Mouse (Mus musculus): ENCODE results near the gene E030025P04Rik.

Gene E030025P04Rik

GRCm38 (mm10) chr11:109144236-109144635 is at the start of gene E030025P04Rik:
Gene E030025P04Rik (minus strand): TSS chr11:109144369.
- no peak for DNase-seq (ENCODE audit: low spot score)

GRCm38 (mm10) chr11:109192673-109193557 is 48.7 kb upstream of the E030025P04Rik start:
- DNase-seq (ENCODE audit: low spot score), result peak; percentile 39

- no peak for DNase-seq (ENCODE audit: low spot score)
Observed at GRCm38 (mm10) chr11:109188235-109188634, 44.1 kb upstream of the E030025P04Rik start.

GRCm38 (mm10) chr11:109187631-109188184 is 43.5 kb upstream of the E030025P04Rik start:
- DNase-seq (ENCODE audit: low spot score), result no peak

GRCm38 (mm10) chr11:109181118-109181517 is 36.9 kb upstream of the E030025P04Rik start:
- no peak for DNase-seq (ENCODE audit: low spot score)

GRCm38 (mm10) chr11:109180290-109180689 is 36.1 kb upstream of the E030025P04Rik start:
- DNase-seq (ENCODE audit: low spot score), result no peak

GRCm38 (mm10) chr11:109178788-109179518 is 34.8 kb upstream of the E030025P04Rik start:
- peak; percentile 37 for DNase-seq (ENCODE audit: low spot score)

- DNase-seq (ENCODE audit: low spot score), result no peak
Observed at GRCm38 (mm10) chr11:109175376-109175969, 31.3 kb upstream of the E030025P04Rik start.

- no peak for DNase-seq (ENCODE audit: low spot score)
Observed at GRCm38 (mm10) chr11:109172224-109172623, 28.1 kb upstream of the E030025P04Rik start.

- DNase-seq (ENCODE audit: low spot score), result no peak
Observed at GRCm38 (mm10) chr11:109170771-109171170, 26.6 kb upstream of the E030025P04Rik start.

GRCm38 (mm10) chr11:109157694-109158093 is 13.5 kb upstream of the E030025P04Rik start:
- DNase-seq (ENCODE audit: low spot score), result no peak

- DNase-seq (ENCODE audit: low spot score), result no peak
Observed at GRCm38 (mm10) chr11:109144890-109145341, 747 bp upstream of the E030025P04Rik start.

- no peak for DNase-seq (ENCODE audit: low spot score)
Observed at GRCm38 (mm10) chr11:109126482-109126881, 17.7 kb downstream of the E030025P04Rik start.

- no peak for DNase-seq (ENCODE audit: low spot score)
Observed at GRCm38 (mm10) chr11:109125451-109125850, 18.7 kb downstream of the E030025P04Rik start.

GRCm38 (mm10) chr11:109124284-109124683 is 19.9 kb downstream of the E030025P04Rik start:
- DNase-seq (ENCODE audit: low spot score), result no peak

- no peak for DNase-seq (ENCODE audit: low spot score)
Observed at GRCm38 (mm10) chr11:109109826-109110346, 34.3 kb downstream of the E030025P04Rik start.

- no peak for DNase-seq (ENCODE audit: low spot score)
Observed at GRCm38 (mm10) chr11:109109056-109109455, 35.1 kb downstream of the E030025P04Rik start.

- no peak for DNase-seq (ENCODE audit: low spot score)
Observed at GRCm38 (mm10) chr11:109107518-109108205, 36.5 kb downstream of the E030025P04Rik start.

- DNase-seq (ENCODE audit: low spot score), result no peak
Observed at GRCm38 (mm10) chr11:109106751-109107150, 37.4 kb downstream of the E030025P04Rik start.

- DNase-seq (ENCODE audit: low spot score), result no peak
Observed at GRCm38 (mm10) chr11:109106181-109106580, 38.0 kb downstream of the E030025P04Rik start.

- DNase-seq (ENCODE audit: low spot score), result no peak
Observed at GRCm38 (mm10) chr11:109103386-109103785, 40.8 kb downstream of the E030025P04Rik start.
